Comparison of ENCODE assay signal across 8 mouse cellular contexts in genomic region chr17:46282483-46283123, GRCm38 (mm10). TPM values are rescaled to one million over a fixed set of nuclear protein-coding genes. Genes with fewer than 3 reads are reported as not detected.
DNase-seq lines count a peak whose midpoint lies in the region.

Gene Tjap1 (minus strand): TSS chr17:46283026.

- peak within 1 kb of the TSS; percentile 92 for H3K27ac ChIP-seq in midbrain, embryonic 10.5 days (replicated peaks)

- intact Hi-C loops in gastrocnemius, postnatal 14 days (cut with DNase I; ENCODE audit: low total_unique reads) = no loop called here
- intact Hi-C loops in left cerebral cortex, postnatal 36 days (cut with DNase I) = no loop called here

- DNase-seq in adrenal gland, adult 8-10 months = peak; percentile 78
- peak; percentile 93 for DNase-seq in embryo, embryonic 10.5 days (ENCODE audit: low spot score)
- peak; percentile 89 for DNase-seq in gastrocnemius, postnatal 14 days
- DNase-seq in induced T-regulatory cell, adult 2 months (ENCODE audit: low read depth) = peak; percentile 94
- DNase-seq in left cerebral cortex, postnatal 36 days (ENCODE audit: low spot score in 2 of 2) = peak; percentile 79 to 85
- peak; percentile 92 for DNase-seq in midbrain, embryonic 10.5 days (ENCODE audit: low spot score)
- peak; percentile 73 to 80 for DNase-seq in right cerebral cortex, postnatal 36 days (ENCODE audit: low spot score in 2 of 2)
- peak; percentile 95 for DNase-seq in yolk sac, embryonic 10.5 days (ENCODE audit: low spot score)

- H3K4me3 ChIP-seq in midbrain, embryonic 10.5 days = peak within 1 kb of the TSS; percentile 76

- under 1% methylated on average over 37 of the region's 37 CpGs for WGBS in midbrain, embryonic 10.5 days

- H3K36me3 ChIP-seq in midbrain, embryonic 10.5 days = peaks cover 35% of the 10 kb centered on the region

- H3K27me3 ChIP-seq in midbrain, embryonic 10.5 days (ENCODE audit: low read depth, poor library complexity, severe bottlenecking) = no peaks in the 10 kb centered on the region

- H3K4me1 ChIP-seq in midbrain, embryonic 10.5 days = peaks cover 31% of the 10 kb centered on the region

- H3K9me3 ChIP-seq in midbrain, embryonic 10.5 days (replicated peaks) = no peaks in the 10 kb centered on the region

RNA-seq across cellular contexts. Expression of gene Tjap1, which starts in this region (rescaled TPM):
- total RNA-seq in adrenal gland, adult 8-10 months (2022) = 10 to 100 TPM; 49.3 to 72.6 (median 54.6) TPM
- 10 to 100 TPM; 34.9 to 42.0 TPM for total RNA-seq in gastrocnemius, postnatal 14 days (2021)
- 10 to 100 TPM; 35.9 to 48.4 TPM for total RNA-seq in left cerebral cortex, postnatal 36 days (2021)
- polyA plus RNA-seq in midbrain, embryonic 10.5 days (2016; fragmentation: Nextera tagmentation; extraction: Ambion mirVana) = 65.8 and 68.2 TPM in 2 replicates

Comparison
In these comparisons a context has a peak if more than half of its experiments do, and no peak if none do; other contexts are left out.
1. Peak in every context shown above with its lines: DNase-seq, H3K4me3 ChIP-seq and H3K27ac ChIP-seq.